ENCODE assay signal across 10 mouse cellular contexts in genomic region chr15:25291231-25291691, GRCm38 (mm10).
DNase-seq lines count a peak whose midpoint lies in the region; ATAC-seq and TF ChIP-seq lines count a peak whose summit lies in the region.
"Had no signal": no experiment of that assay in that cellular context is flagged by ENCODE, and none has a peak within 500 bp of the region (broad histone marks: within the 10 kb centered on the region; RNA-seq: fewer than 3 reads in every experiment).

No protein-coding gene starts in this region.

- no peak overlapping the region for H3K4me3 ChIP-seq in neural tube, embryonic 15.5 days (replicated peaks)
- H3K4me3 ChIP-seq in limb, embryonic 10.5 days, result no peak overlapping the region

- WGBS in neural tube, embryonic 15.5 days, result 32% methylated on average over 10 of the region's 10 CpGs
- 68% methylated on average over 10 of the region's 10 CpGs for WGBS in limb, embryonic 10.5 days

- H3K4me2 ChIP-seq in neural tube, embryonic 15.5 days, result peak overlapping the region; percentile 32

- DNase-seq in Muller cell, postnatal 12 days (ENCODE audit: inconsistent ontology term), result peak; percentile 70
- peak; percentile 97 for DNase-seq in brain, embryonic 14.5 days (ENCODE audit: low read depth)
- DNase-seq in layer of hippocampus, adult 8-10 months (ENCODE audit: low spot score in 2 of 2), result peak; percentile 60 to 71
- no peak for DNase-seq in adrenal gland, adult 2 months
- no peak for DNase-seq in adipocyte (ENCODE audit: low spot score)
- DNase-seq in limb, embryonic 10.5 days (ENCODE audit: low spot score), result no peak
- DNase-seq: cerebellum, adult 8-10 months; lung, postnatal 4 days; thymus, postnatal 25 days had no signal

- TF ChIP-seq CTCF in brain, embryonic 14.5 days (IDR thresholded peaks at IDR 0.05; ENCODE audit: borderline replicate concordance, extremely low read depth, insufficient read depth, insufficient read length), result no peak

- no peak for TF ChIP-seq POLR2A in brain, embryonic 14.5 days (IDR thresholded peaks at IDR 0.05; ENCODE audit: borderline replicate concordance, extremely low read depth, insufficient read depth, insufficient read length, poor library complexity, severe bottlenecking)

- 0 out of 2 replicates have a peak, but pooled peaks cover under 1% of the 10 kb centered on the region for H3K27me3 ChIP-seq in neural tube, embryonic 15.5 days (replicated peaks)
- peaks cover under 1% of the 10 kb centered on the region; the same call in 1 of the 2 replicates for H3K27me3 ChIP-seq in limb, embryonic 10.5 days (ENCODE audit: low read depth, poor library complexity, severe bottlenecking)

- peak; percentile 85 for ATAC-seq in neural tube, embryonic 15.5 days (ENCODE audit: low FRiP score)

- no peak overlapping the region for H3K9ac ChIP-seq in neural tube, embryonic 15.5 days (replicated peaks)

- H3K27ac ChIP-seq in neural tube, embryonic 15.5 days (replicated peaks), result no peak overlapping the region
- H3K27ac ChIP-seq in limb, embryonic 10.5 days, result no peak overlapping the region

- no peaks in the 10 kb centered on the region for H3K36me3 ChIP-seq in neural tube, embryonic 15.5 days
- H3K36me3 ChIP-seq in limb, embryonic 10.5 days, result no peaks in the 10 kb centered on the region

- peaks cover 5% of the 10 kb centered on the region; the same call in 1 of the 2 replicates for H3K4me1 ChIP-seq in neural tube, embryonic 15.5 days
- H3K4me1 ChIP-seq in limb, embryonic 10.5 days, result peaks cover 6% of the 10 kb centered on the region; the same call in 1 of the 2 replicates

- H3K9me3 ChIP-seq in neural tube, embryonic 15.5 days (replicated peaks), result no peaks in the 10 kb centered on the region
- no peaks in the 10 kb centered on the region for H3K9me3 ChIP-seq in limb, embryonic 10.5 days (replicated peaks)

Comparison
In these comparisons a context has a peak if more than half of its experiments do, and no peak if none do; other contexts are left out.
1. DNase-seq: peak in Muller cell, postnatal 12 days (single experiment), brain, embryonic 14.5 days (single experiment) and layer of hippocampus, adult 8-10 months (2 of 2); none in adrenal gland, adult 2 months (single experiment), adipocyte (single experiment) and limb, embryonic 10.5 days (single experiment).